Mouse (Mus musculus) limb, embryonic 14.5 days (tissue): ENCODE data around the gene 5730455P16Rik. TPM values are rescaled to one million over a fixed set of nuclear protein-coding genes. Genes with fewer than 3 reads are reported as not detected.
A peak's percentile ranks its signal among the peaks of the same experiment; 100 is the strongest.

Experiments used
- ATAC-seq: fragments of 200-750 bp; cut with Nextera tagmentation; 2 replicates; pipeline ENCODE4 v1.8.0; 2017; ENCODE audit warnings: low read depth, moderate number of reproducible peaks, moderate TSS enrichment; ENCODE audit not compliant: low FRiP score
- DNase-seq: peaks from one replicate; pipeline ENCODE4 v3.0.0-alpha.2; 2015; ENCODE audit warnings: low spot score
- H3K27ac ChIP-seq: fragments of 300-500 bp; sonication (generic); replicated peaks from 2 replicates; pipeline ENCODE4 v1.5.1; 2014; ENCODE audit warnings: low read depth, mild to moderate bottlenecking, low read length, moderate library complexity, mixed read lengths
- H3K27me3 ChIP-seq: fragments of 300-500 bp; sonication (generic); 2 replicates; pipeline ENCODE4 v1.6.1; 2014; ENCODE audit warnings: low read length, mixed read lengths; ENCODE audit not compliant: control insufficient read depth, insufficient read depth
- H3K36me3 ChIP-seq: fragments of 300-500 bp; sonication (generic); 2 replicates; pipeline ENCODE4 v1.6.1; 2014; ENCODE audit warnings: mild to moderate bottlenecking, low read length, moderate library complexity, mixed read lengths; ENCODE audit not compliant: control insufficient read depth, insufficient read depth
- H3K4me1 ChIP-seq: fragments of 300-500 bp; sonication (generic); 2 replicates; pipeline ENCODE4 v1.6.1; 2014; ENCODE audit warnings: antibody characterized with exemption, low read length, mixed read lengths; ENCODE audit not compliant: control insufficient read depth, insufficient read depth
- H3K4me2 ChIP-seq: fragments of 300-500 bp; sonication (generic); replicated peaks from 2 replicates; pipeline ENCODE4 v1.6.1; 2014; ENCODE audit warnings: low read depth, mild to moderate bottlenecking, low read length, moderate library complexity; ENCODE audit not compliant: severe bottlenecking
- H3K4me3 ChIP-seq: fragments of 300-500 bp; sonication (generic); replicated peaks from 2 replicates; pipeline ENCODE4 v1.5.1; 2014; ENCODE audit warnings: low read length
- H3K9ac ChIP-seq: fragments of 300-500 bp; sonication (generic); 2 replicates; pipeline ENCODE4 v1.6.1; 2014; ENCODE audit warnings: mild to moderate bottlenecking, low read depth, low read length, moderate library complexity; ENCODE audit not compliant: severe bottlenecking
- H3K9me3 ChIP-seq: fragments of 300-500 bp; sonication (generic); 2 replicates; pipeline ENCODE4 v1.6.1; 2016; ENCODE audit warnings: low read length; ENCODE audit not compliant: control insufficient read depth
- POLR2A ChIP-seq: fragments of 200-500 bp; IDR thresholded peaks from 2 replicates; pipeline ENCODE4 v1.8.0; 2012; ENCODE audit warnings: inconsistent platforms, mild to moderate bottlenecking, moderate library complexity, borderline replicate concordance; ENCODE audit not compliant: insufficient read depth, insufficient read length; ENCODE audit errors: extremely low read depth
- WGBS: fragments of 180-500 bp; shearing (Covaris S2); extraction: QIAGEN DNeasy Blood & Tissue Kit; methylation state at CpG from one replicate; pipeline ENCODE4 v1.1.7; 2014; 5-methylcytosine and 5-hydroxymethylcytosine counted together
- polyA plus RNA-seq, 2 experiments: library from polyadenylated mRNA; depleted of rRNA in 1 of 2; stranded (reverse) in 1 of 2; unstranded in 1 of 2; fragments of >200 nt; fragmentation: Nextera tagmentation in 1 of 2; extraction: Ambion mirVana in 1 of 2; gene quantifications; 2 replicates each; pipeline versions ENCODE4 v1.2.1 to v1.2.3; 2012 to 2014

The 5730455P16Rik gene
- polyA plus RNA-seq, 2 experiments: 12.7 to 21.7 TPM

- H3K27me3 ChIP-seq: no peaks in the 10 kb centered on the region
- no peak for ATAC-seq
- no peak for DNase-seq
- no peak overlapping the region for H3K4me3 ChIP-seq
- no peaks in the 10 kb centered on the region for H3K9me3 ChIP-seq
- peaks cover 24% of the 10 kb centered on the region for H3K36me3 ChIP-seq
- 0 out of 2 replicates have a peak, but pooled peaks cover 2% of the 10 kb centered on the region for H3K4me1 ChIP-seq
- H3K27ac ChIP-seq: no peak overlapping the region
- no peak overlapping the region for H3K9ac ChIP-seq
- no peak for TF ChIP-seq POLR2A
- 69% methylated on average over 4 of the region's 4 CpGs for WGBS
- no peak overlapping the region for H3K4me2 ChIP-seq
Measured at GRCm38 (mm10) chr11:80376651-80377050, 1.2 kb downstream of the 5730455P16Rik start.

- no peak overlapping the region for H3K27ac ChIP-seq
- ATAC-seq: no peak
- WGBS: 89% methylated on average over 1 of the region's 1 CpGs
- no peaks in the 10 kb centered on the region for H3K9me3 ChIP-seq
- H3K27me3 ChIP-seq: no peaks in the 10 kb centered on the region
- no peaks in the 10 kb centered on the region for H3K4me1 ChIP-seq
- H3K4me3 ChIP-seq: no peak overlapping the region
- H3K4me2 ChIP-seq: no peak overlapping the region
- TF ChIP-seq POLR2A: no peak
- DNase-seq: no peak
- H3K36me3 ChIP-seq: peaks cover 66% of the 10 kb centered on the region
- no peak overlapping the region for H3K9ac ChIP-seq
Measured at GRCm38 (mm10) chr11:80368949-80369348, 8.9 kb downstream of the 5730455P16Rik start.

- no peak for ATAC-seq
- no peaks in the 10 kb centered on the region for H3K9me3 ChIP-seq
Measured at GRCm38 (mm10) chr11:80354832-80355231, 23.0 kb downstream of the 5730455P16Rik start.

GRCm38 (mm10) chr11:80351832-80352430 lies 25.9 kb downstream of the 5730455P16Rik start:
- no peak for TF ChIP-seq POLR2A
- 67% methylated on average over 5 of the region's 5 CpGs for WGBS
- H3K27me3 ChIP-seq: no peaks in the 10 kb centered on the region
- no peak overlapping the region for H3K27ac ChIP-seq
- H3K36me3 ChIP-seq: no peaks in the 10 kb centered on the region
- H3K4me3 ChIP-seq: no peak overlapping the region
- ATAC-seq (no peak), DNase-seq (peak; percentile 88)
- H3K4me2 ChIP-seq: no peak overlapping the region
- no peaks in the 10 kb centered on the region for H3K4me1 ChIP-seq
- no peaks in the 10 kb centered on the region for H3K9me3 ChIP-seq
- no peak overlapping the region for H3K9ac ChIP-seq

More at GRCm38 (mm10) chr11:80354832-80355231, 23.0 kb downstream of the 5730455P16Rik start:
- DNase-seq: no peak
- Histone ChIP-seq H3K4me1 (no peaks in the 10 kb centered on the region), H3K4me2 (no peak overlapping the region), H3K27ac (no peak overlapping the region), H3K9ac (no peak overlapping the region), H3K27me3 (no peaks in the 10 kb centered on the region), H3K36me3 (no peaks in the 10 kb centered on the region), H3K4me3 (no peak overlapping the region)
- no peak for TF ChIP-seq POLR2A
- 41% methylated on average over 4 of the region's 4 CpGs for WGBS

GRCm38 (mm10) chr11:80342482-80342881 lies 35.4 kb downstream of the 5730455P16Rik start:
- Histone ChIP-seq H3K4me2 (no peak overlapping the region), H3K36me3 (no peaks in the 10 kb centered on the region), H3K9me3 (no peaks in the 10 kb centered on the region), H3K27ac (no peak overlapping the region; the same call in 1 of the 2 replicates), H3K9ac (no peak overlapping the region), H3K4me3 (no peak overlapping the region), H3K27me3 (no peaks in the 10 kb centered on the region), H3K4me1 (peaks cover 6% of the 10 kb centered on the region; the same call in 1 of the 2 replicates)
- TF ChIP-seq POLR2A: no peak
- ATAC-seq: no peak
- DNase-seq: peak; percentile 57
- WGBS: 13% methylated on average over 2 of the region's 2 CpGs

- Histone ChIP-seq H3K4me3 (no peak overlapping the region), H3K27me3 (no peaks in the 10 kb centered on the region), H3K4me2 (no peak overlapping the region), H3K36me3 (no peaks in the 10 kb centered on the region), H3K27ac (no peak overlapping the region), H3K9me3 (no peaks in the 10 kb centered on the region), H3K4me1 (no peaks in the 10 kb centered on the region), H3K9ac (no peak overlapping the region)
- ATAC-seq (no peak), DNase-seq (no peak)
- TF ChIP-seq POLR2A: no peak
- 9% methylated on average over 6 of the region's 6 CpGs for WGBS
Measured at GRCm38 (mm10) chr11:80336351-80336730, 41.5 kb downstream of the 5730455P16Rik start.
